In genomic region chr12:85339243-85339729, GRCm38 (mm10) we compare ENCODE assay signal across 7 mouse cellular contexts. TPM values are rescaled to one million over a fixed set of nuclear protein-coding genes. Genes with fewer than 3 reads are reported as not detected.
DNase-seq lines count a peak whose midpoint lies in the region; ATAC-seq lines count a peak whose summit lies in the region.

Nek9 (minus strand) TSS chr12:85339362.

- no peaks in the 10 kb centered on the region for H3K27me3 ChIP-seq in embryonic facial prominence, embryonic 11.5 days (ENCODE audit: control insufficient read depth, insufficient read depth, low read length)
- no peaks in the 10 kb centered on the region for H3K27me3 ChIP-seq in limb, embryonic 10.5 days (ENCODE audit: low read depth, poor library complexity, severe bottlenecking)
- H3K27me3 ChIP-seq in midbrain, embryonic 13.5 days, result no peaks in the 10 kb centered on the region

- ATAC-seq in embryonic facial prominence, embryonic 11.5 days (replicated peaks; ENCODE audit: insufficient number of reproducible peaks, low FRiP score, low TSS enrichment, low read depth), result peak; percentile 75
- ATAC-seq in granulocyte monocyte progenitor cell, adult 5-6 weeks (replicated peaks; ENCODE audit: poor library complexity, severe bottlenecking), result peak; percentile 76
- peak; percentile 89 for ATAC-seq in midbrain, embryonic 13.5 days

- peak within 1 kb of the TSS; percentile 72 for H3K4me2 ChIP-seq in embryonic facial prominence, embryonic 11.5 days (ENCODE audit: low read depth, low read length)
- H3K4me2 ChIP-seq in midbrain, embryonic 13.5 days (replicated peaks), result peak within 1 kb of the TSS; percentile 80

- peak; percentile 97 for DNase-seq in adrenal gland, postnatal 14 days
- DNase-seq in embryonic facial prominence, embryonic 11.5 days (ENCODE audit: low spot score), result peak; percentile 96
- peak; percentile 89 for DNase-seq in kidney, adult 11 months
- peak; percentile 98 for DNase-seq in limb, embryonic 10.5 days (ENCODE audit: low spot score)
- DNase-seq in spleen, adult 12 weeks (ENCODE audit: low spot score), result peak; percentile 89

- no peaks in the 10 kb centered on the region; the same call in 1 of the 2 replicates for H3K36me3 ChIP-seq in embryonic facial prominence, embryonic 11.5 days (replicated peaks; ENCODE audit: control insufficient read depth, insufficient read depth, low read depth, low read length)
- H3K36me3 ChIP-seq in limb, embryonic 10.5 days, result peaks cover 51% of the 10 kb centered on the region
- peaks cover 25% of the 10 kb centered on the region for H3K36me3 ChIP-seq in midbrain, embryonic 13.5 days

- no peaks in the 10 kb centered on the region for H3K4me1 ChIP-seq in embryonic facial prominence, embryonic 11.5 days (ENCODE audit: control insufficient read depth, insufficient read depth, low read length)
- H3K4me1 ChIP-seq in limb, embryonic 10.5 days, result peaks cover 17% of the 10 kb centered on the region
- H3K4me1 ChIP-seq in midbrain, embryonic 13.5 days (replicated peaks), result peaks cover 24% of the 10 kb centered on the region

- 0% methylated on average over 36 of the region's 36 CpGs for WGBS in embryonic facial prominence, embryonic 11.5 days
- under 1% methylated on average over 36 of the region's 36 CpGs for WGBS in limb, embryonic 10.5 days
- WGBS in midbrain, embryonic 13.5 days, result under 1% methylated on average over 36 of the region's 36 CpGs

- peak within 1 kb of the TSS; percentile 70 for H3K27ac ChIP-seq in embryonic facial prominence, embryonic 11.5 days (replicated peaks; ENCODE audit: low read depth, low read length)
- peak within 1 kb of the TSS; percentile 98 for H3K27ac ChIP-seq in limb, embryonic 10.5 days
- peak within 1 kb of the TSS; percentile 89 for H3K27ac ChIP-seq in midbrain, embryonic 13.5 days

- no peaks in the 10 kb centered on the region for H3K9me3 ChIP-seq in embryonic facial prominence, embryonic 11.5 days (replicated peaks; ENCODE audit: control insufficient read depth, low read length)
- H3K9me3 ChIP-seq in limb, embryonic 10.5 days (replicated peaks), result no peaks in the 10 kb centered on the region
- H3K9me3 ChIP-seq in midbrain, embryonic 13.5 days, result no peaks in the 10 kb centered on the region

- peak within 1 kb of the TSS; percentile 85 for H3K4me3 ChIP-seq in embryonic facial prominence, embryonic 11.5 days (ENCODE audit: low read depth, low read length)
- peak within 1 kb of the TSS; percentile 98 for H3K4me3 ChIP-seq in limb, embryonic 10.5 days
- H3K4me3 ChIP-seq in midbrain, embryonic 13.5 days (replicated peaks), result peak within 1 kb of the TSS; percentile 96

- H3K9ac ChIP-seq in embryonic facial prominence, embryonic 11.5 days (replicated peaks; ENCODE audit: low read length), result peak within 1 kb of the TSS; percentile 89
- peak within 1 kb of the TSS; percentile 96 for H3K9ac ChIP-seq in midbrain, embryonic 13.5 days (replicated peaks)

RNA-seq across cellular contexts. Expression of gene Nek9, which starts in this region (rescaled TPM):
- total RNA-seq in adrenal gland, postnatal 14 days (2021), result 65.7 and 66.2 TPM in 2 replicates
- 15.2 and 15.7 TPM in 2 replicates for polyA plus RNA-seq in embryonic facial prominence, embryonic 11.5 days (2014; fragmentation: Nextera tagmentation; extraction: Ambion mirVana)
- 33.1 and 44.6 TPM in 2 replicates for total RNA-seq in granulocyte monocyte progenitor cell, adult 5-6 weeks (2014; fragmentation: Nextera tagmentation)
- total RNA-seq in granulocyte monocyte progenitor cell, adult 5-6 weeks (2017), result 24.1 and 26.6 TPM in 2 replicates
- 26.0 and 29.9 TPM in 2 replicates for polyA plus RNA-seq in limb, embryonic 10.5 days (2016; fragmentation: Nextera tagmentation; extraction: Ambion mirVana)
- 12.6 and 13.5 TPM in 2 replicates for polyA plus RNA-seq in midbrain, embryonic 13.5 days (2015; fragmentation: Nextera tagmentation; extraction: Ambion mirVana)

Comparison
In these comparisons a context has a peak if more than half of its experiments do, and no peak if none do; other contexts are left out.
1. Peak in every context shown above with its lines: DNase-seq, ATAC-seq, H3K4me3 ChIP-seq and H3K27ac ChIP-seq.